Mouse (Mus musculus): ENCODE measurements around the gene Ldlrad1.

GRCm38 (mm10) chr4:107203001-107203400 is 6.0 kb upstream of the Ldlrad1 start:
- no peak for TF ChIP-seq POLR2A (IDR thresholded peaks at IDR 0.05; ENCODE audit: borderline replicate concordance, extremely low read depth, low read depth, low read length)
- no peak for TF ChIP-seq CTCF (IDR thresholded peaks at IDR 0.05; ENCODE audit: insufficient read depth, low read length)

All from lung, adult 2 months (tissue).